Mouse (Mus musculus) MEL (cell line): ENCODE data around the gene Mgat5. TPM values are rescaled to one million over a fixed set of nuclear protein-coding genes. Genes with fewer than 3 reads are reported as not detected.
A peak's percentile ranks its signal among the peaks of the same experiment; 100 is the strongest.

ENCODE experiments used
- DNase-seq: peaks from one replicate; pipeline ENCODE4 v3.0.0; 2011; ENCODE audit warnings: low read depth, low spot score
- H3K27ac ChIP-seq: 2 replicates; pipeline ENCODE4 v1.5.1; 2012; ENCODE audit warnings: low read depth, mild to moderate bottlenecking, control low read depth, low read length, moderate library complexity; ENCODE audit not compliant: control insufficient read depth
- H3K27me3 ChIP-seq, 2 experiments: fragments of 150-350 bp in 1 of 2; sonication (generic) in 1 of 2; 2 replicates each; pipeline ENCODE4 v1.6.1; 2012; ENCODE audit warnings: low read length in 2 of 2, mild to moderate bottlenecking in 2 of 2, improper control_type of control experiment in 1 of 2, moderate library complexity in 1 of 2; ENCODE audit not compliant: insufficient read depth in 2 of 2, control insufficient read depth in 1 of 2
- H3K36me3 ChIP-seq, 2 experiments: 2 replicates each; pipeline ENCODE4 v1.6.1; 2012 to 2014; ENCODE audit warnings: low read length in 2 of 2, improper control_type of control experiment in 1 of 2, inconsistent platforms in 1 of 2, mild to moderate bottlenecking in 1 of 2; ENCODE audit not compliant: insufficient read depth in 2 of 2, control insufficient read depth in 1 of 2
- H3K4me1 ChIP-seq, 2 experiments: fragments of 150-350 bp in 1 of 2; sonication (generic) in 1 of 2; 2 replicates each; pipeline ENCODE4 v1.6.1; 2012; ENCODE audit warnings: low read length in 2 of 2, improper control_type of control experiment in 1 of 2, mild to moderate bottlenecking in 1 of 2; ENCODE audit not compliant: insufficient read depth in 2 of 2, control insufficient read depth in 1 of 2
- H3K4me3 ChIP-seq, 2 experiments: fragments of 150-350 bp in 1 of 2; sonication (generic) in 1 of 2; 2 replicates each; pipeline ENCODE4 v1.5.1; 2012; ENCODE audit warnings: low read depth in 2 of 2, low read length in 2 of 2, mild to moderate bottlenecking in 2 of 2, moderate library complexity in 2 of 2, control low read depth in 1 of 2, improper control_type of control experiment in 1 of 2; ENCODE audit not compliant: control insufficient read depth in 1 of 2, insufficient read depth in 1 of 2
- H3K79me2 ChIP-seq: 2 replicates; pipeline ENCODE4 v1.6.1; 2012; ENCODE audit warnings: mild to moderate bottlenecking, low read length, moderate library complexity; ENCODE audit not compliant: control insufficient read depth, poor library complexity, insufficient read depth
- H3K9ac ChIP-seq: 2 replicates; pipeline ENCODE4 v1.6.1; 2012; ENCODE audit warnings: low read depth, mild to moderate bottlenecking, control low read depth, low read length, moderate library complexity; ENCODE audit not compliant: control insufficient read depth, poor library complexity, severe bottlenecking
- H3K9me3 ChIP-seq: fragments of 150-350 bp; sonication (generic); replicated peaks from 2 replicates; pipeline ENCODE4 v1.6.1; 2012; ENCODE audit warnings: mild to moderate bottlenecking, low read length, improper control_type of control experiment, moderate library complexity; ENCODE audit not compliant: insufficient read depth
- BHLHE40 ChIP-seq: IDR thresholded peaks from 2 replicates; pipeline ENCODE4 v1.6.1; 2012; ENCODE audit warnings: low read depth, mild to moderate bottlenecking, inconsistent platforms, low read length, improper control_type of control experiment, borderline replicate concordance
- CHD2 ChIP-seq: IDR thresholded peaks from 2 replicates; pipeline ENCODE4 v1.6.1; 2011; ENCODE audit warnings: low read length, improper control_type of control experiment
- CTCF ChIP-seq, 3 experiments: IDR thresholded peaks in 2 of 3; conservative IDR thresholded peaks in 1 of 3; 2 replicates each; pipeline ENCODE4 v1.5.1; 2011 to 2012; ENCODE audit warnings: low read length in 3 of 3, low read depth in 2 of 3, mild to moderate bottlenecking in 2 of 3, improper control_type of control experiment in 1 of 3, inconsistent platforms in 1 of 3, mixed read lengths in 1 of 3, moderate library complexity in 1 of 3; ENCODE audit not compliant: control insufficient read depth in 1 of 3, insufficient read depth in 1 of 3, poor library complexity in 1 of 3, severe bottlenecking in 1 of 3
- ELF1 ChIP-seq: IDR thresholded peaks from 2 replicates; pipeline ENCODE4 v1.6.1; 2014; ENCODE audit warnings: low read depth, mild to moderate bottlenecking, inconsistent platforms, low read length, improper control_type of control experiment, moderate library complexity
- EP300 ChIP-seq, 2 experiments: IDR thresholded peaks; 2 replicates each; pipeline ENCODE4 v1.6.1; 2011; ENCODE audit warnings: improper control_type of control experiment in 2 of 2, low read length in 2 of 2, low read depth in 1 of 2, mild to moderate bottlenecking in 1 of 2
- ETS1 ChIP-seq: IDR thresholded peaks from 2 replicates; pipeline ENCODE4 v1.6.1; 2012; ENCODE audit warnings: low read depth, mild to moderate bottlenecking, inconsistent platforms, low read length, improper control_type of control experiment, moderate library complexity
- GABPA ChIP-seq: IDR thresholded peaks from 2 replicates; pipeline ENCODE4 v1.6.1; 2012; ENCODE audit warnings: low read depth, mild to moderate bottlenecking, inconsistent platforms, low read length, improper control_type of control experiment, moderate library complexity
- GATA1 ChIP-seq: IDR thresholded peaks from 2 replicates; pipeline ENCODE4 v1.6.1; 2011; ENCODE audit warnings: low read depth, low read length, improper control_type of control experiment
- HCFC1 ChIP-seq: IDR thresholded peaks from 2 replicates; pipeline ENCODE4 v1.6.1; 2012; ENCODE audit warnings: low read depth, mild to moderate bottlenecking, inconsistent platforms, low read length, improper control_type of control experiment, moderate library complexity
- KAT2A ChIP-seq: conservative IDR thresholded peaks from 2 replicates; pipeline ENCODE4 v1.6.1; 2012; ENCODE audit warnings: low read depth, low read length, improper control_type of control experiment, inconsistent platforms
- MAFK ChIP-seq: IDR thresholded peaks from 2 replicates; pipeline ENCODE4 v1.6.1; 2011; ENCODE audit warnings: low read depth, mild to moderate bottlenecking, low read length, improper control_type of control experiment, borderline replicate concordance
- MEF2A ChIP-seq: IDR thresholded peaks from 2 replicates; pipeline ENCODE4 v1.6.1; 2014; ENCODE audit warnings: low read depth, mild to moderate bottlenecking, inconsistent platforms, low read length, improper control_type of control experiment; ENCODE audit not compliant: poor library complexity, insufficient replicate concordance, severe bottlenecking; ENCODE audit errors: extremely low read depth
- MYC ChIP-seq: IDR thresholded peaks from 2 replicates; pipeline ENCODE4 v1.6.1; 2011; ENCODE audit warnings: low read depth, mild to moderate bottlenecking, low read length, improper control_type of control experiment, moderate library complexity
- NRF1 ChIP-seq: IDR thresholded peaks from 2 replicates; pipeline ENCODE4 v1.6.1; 2014; ENCODE audit warnings: low read depth, mild to moderate bottlenecking, inconsistent platforms, low read length, improper control_type of control experiment, moderate library complexity; ENCODE audit not compliant: poor library complexity, insufficient read depth, severe bottlenecking
- POLR2AphosphoS5 ChIP-seq: IDR thresholded peaks from 2 replicates; pipeline ENCODE4 v1.6.1; 2012; ENCODE audit warnings: low read depth, borderline replicate concordance, mild to moderate bottlenecking, inconsistent platforms, low read length, moderate library complexity, mixed read lengths
- RAD21 ChIP-seq: IDR thresholded peaks from 2 replicates; pipeline ENCODE4 v1.6.1; 2011; ENCODE audit warnings: mild to moderate bottlenecking, low read depth, low read length, improper control_type of control experiment
- RCOR1 ChIP-seq: IDR thresholded peaks from 2 replicates; pipeline ENCODE4 v1.6.1; 2012; ENCODE audit warnings: low read depth, mild to moderate bottlenecking, inconsistent platforms, low read length, improper control_type of control experiment
- SIN3A ChIP-seq: IDR thresholded peaks from 2 replicates; pipeline ENCODE4 v1.6.1; 2012; ENCODE audit warnings: low read length, improper control_type of control experiment, inconsistent platforms
- SMC3 ChIP-seq: IDR thresholded peaks from 2 replicates; pipeline ENCODE4 v1.6.1; 2011; ENCODE audit warnings: low read depth, low read length, improper control_type of control experiment
- TAL1 ChIP-seq: IDR thresholded peaks from 2 replicates; pipeline ENCODE4 v1.6.1; 2012; ENCODE audit warnings: mild to moderate bottlenecking, inconsistent platforms, low read length, moderate library complexity, mixed read lengths
- TBP ChIP-seq: IDR thresholded peaks from 2 replicates; pipeline ENCODE4 v1.8.0; 2011; ENCODE audit warnings: low read depth, low read length, improper control_type of control experiment
- UBTF ChIP-seq: IDR thresholded peaks from 2 replicates; pipeline ENCODE4 v1.6.1; 2012; ENCODE audit warnings: low read depth, mild to moderate bottlenecking, inconsistent platforms, low read length, improper control_type of control experiment, moderate library complexity, borderline replicate concordance; ENCODE audit not compliant: insufficient read depth
- USF2 ChIP-seq, 2 experiments: IDR thresholded peaks; 2 replicates each; pipeline ENCODE4 v1.6.1; 2011 to 2012; ENCODE audit warnings: improper control_type of control experiment in 2 of 2, low read length in 2 of 2, borderline replicate concordance in 1 of 2, inconsistent platforms in 1 of 2, low read depth in 1 of 2, mild to moderate bottlenecking in 1 of 2; ENCODE audit not compliant: insufficient read depth in 1 of 2
- ZC3H11A ChIP-seq: IDR thresholded peaks from 2 replicates; pipeline ENCODE4 v1.6.1; 2012; ENCODE audit warnings: low read depth, mild to moderate bottlenecking, inconsistent platforms, low read length, improper control_type of control experiment
- polyA plus RNA-seq, 2 experiments: library from polyadenylated mRNA; stranded (reverse) in 1 of 2; unstranded in 1 of 2; fragments of >175 nt in 1 of 2; fragments of >200 nt in 1 of 2; gene quantifications; 2 replicates each; pipeline versions ENCODE4 v1.2.1 to v1.2.4; 2012; ENCODE audit warnings: low replicate concordance in 2 of 2, low read depth in 1 of 2; ENCODE audit not compliant: insufficient read length in 2 of 2, insufficient read depth in 1 of 2, missing spikeins in 1 of 2
- total RNA-seq: library from RNA; depleted of rRNA; stranded (reverse); fragments of 300-350 nt; gene quantifications from 2 replicates; pipeline ENCODE4 v1.2.3, GENCODE M21; 2012

Mgat5 gene
- total and polyA plus RNA-seq, 3 experiments = 6.9 to 9.5 TPM; not detected in 1

DNA sequence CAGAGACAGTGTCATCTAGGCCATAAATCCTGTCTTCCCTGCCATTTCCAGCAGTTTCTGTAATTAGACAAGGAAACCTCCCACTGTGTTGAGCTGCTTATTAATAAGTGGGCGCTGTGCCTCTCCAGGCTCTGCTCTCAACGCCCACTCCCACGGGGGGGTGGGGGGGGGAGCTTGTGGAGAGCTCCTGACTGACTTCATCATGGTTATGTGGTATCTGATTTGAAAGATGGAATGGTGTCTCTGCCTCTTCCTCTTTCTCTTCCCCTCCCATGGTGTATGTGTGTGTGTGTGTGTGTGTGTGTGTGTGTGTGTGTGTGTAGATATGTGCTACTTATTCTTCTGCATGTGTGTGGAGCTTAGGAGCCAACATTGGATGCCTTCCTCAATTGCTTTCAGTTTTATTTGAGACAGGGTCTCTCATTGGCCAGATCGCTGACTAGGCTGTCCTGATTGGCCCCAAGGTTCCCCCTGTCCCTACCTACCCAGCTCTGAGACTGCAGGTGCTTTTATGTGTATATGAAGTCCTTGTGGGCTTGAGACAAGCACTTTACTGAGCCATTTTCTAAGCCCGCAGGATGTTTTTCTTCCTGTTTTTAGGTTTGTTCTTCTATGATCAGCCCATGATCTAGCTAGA, 117.5 kb downstream of the Mgat5 start (continued):
- TF ChIP-seq GABPA = no peak
- TF ChIP-seq KAT2A = no peak
- TF ChIP-seq MEF2A = no peak
- TF ChIP-seq TBP = no peak; the same call in 1 of the 2 replicates
- TF ChIP-seq ETS1 = peak; percentile 83
- peak; percentile 57; the same call in 1 of the 2 replicates for TF ChIP-seq GATA1
- peak; percentile 45; the same call in 1 of the 2 replicates for TF ChIP-seq ELF1
- TF ChIP-seq EP300 (IDR thresholded peaks at IDR 0.05; ENCODE audit: low read depth in 1 of 2, low read length in 2 of 2) = peak; percentile 60 to 67; a peak in 3 of 4 replicates
- no peak for TF ChIP-seq HCFC1
- no peak for TF ChIP-seq CTCF (IDR thresholded peaks at IDR 0.05 in 2 of 3, conservative IDR thresholded peaks at IDR 0.05 in 1 of 3; ENCODE audit: control insufficient read depth in 1 of 3, insufficient read depth in 1 of 3, low read depth in 2 of 3, low read length in 3 of 3, poor library complexity in 1 of 3, severe bottlenecking in 1 of 3)
- TF ChIP-seq UBTF = no peak
- TF ChIP-seq RCOR1 = peak; percentile 38; the same call in 1 of the 2 replicates
- no peak for TF ChIP-seq CHD2
- no peak for TF ChIP-seq TAL1

DNA sequence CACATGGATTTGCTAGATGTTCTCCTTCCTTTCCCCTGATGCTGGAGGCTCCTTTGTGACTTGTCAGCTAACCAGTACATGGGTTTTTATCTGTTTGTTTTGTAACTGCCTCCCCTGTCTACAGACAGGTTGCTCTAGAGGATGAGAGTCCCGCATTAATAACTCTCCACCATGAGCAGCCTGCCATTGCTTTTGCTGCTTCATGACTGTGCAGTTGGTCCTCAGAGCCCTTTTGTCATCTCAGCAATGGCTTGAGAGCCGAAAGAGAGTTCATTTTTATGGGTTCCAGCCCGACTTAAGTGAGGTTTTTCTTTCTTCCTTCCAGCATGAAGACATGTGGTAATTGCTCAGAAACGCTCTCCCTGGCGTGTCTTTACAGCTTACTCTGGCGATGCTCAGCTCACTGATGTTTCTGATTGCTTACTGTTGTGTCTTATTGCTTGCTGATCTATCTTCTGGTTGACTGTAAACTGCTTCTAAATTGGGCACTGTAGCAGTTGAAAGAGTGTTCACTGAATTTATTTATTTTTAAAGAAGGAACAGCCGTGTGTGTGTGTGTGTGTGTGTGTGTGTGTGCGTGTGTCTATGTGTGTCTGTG, 120.9 kb downstream of the Mgat5 start:
- Histone ChIP-seq H3K27me3 (no peaks in the 10 kb centered on the region), H3K4me1 (peaks cover 12 to 15% of the 10 kb centered on the region in 2 experiments), H3K9me3 (no peaks in the 10 kb centered on the region), H3K4me3 (no peak overlapping the region), H3K79me2 (no peaks in the 10 kb centered on the region), H3K27ac (no peak overlapping the region), H3K9ac (no peak overlapping the region), H3K36me3 (peaks cover 3 to 18% of the 10 kb centered on the region in 2 experiments)
- no peak for TF ChIP-seq ZC3H11A
- TF ChIP-seq RAD21 = no peak
- TF ChIP-seq GATA1 = no peak
- TF ChIP-seq CTCF (IDR thresholded peaks at IDR 0.05 in 2 of 3, conservative IDR thresholded peaks at IDR 0.05 in 1 of 3; ENCODE audit: control insufficient read depth in 1 of 3, insufficient read depth in 1 of 3, low read depth in 2 of 3, low read length in 3 of 3, poor library complexity in 1 of 3, severe bottlenecking in 1 of 3) = no peak
- TF ChIP-seq SIN3A = no peak
- no peak for TF ChIP-seq SMC3
- no peak for TF ChIP-seq USF2 (IDR thresholded peaks at IDR 0.05; ENCODE audit: borderline replicate concordance in 1 of 2, insufficient read depth in 1 of 2, low read depth in 1 of 2, low read length in 2 of 2)
- TF ChIP-seq HCFC1 = no peak
- TF ChIP-seq POLR2AphosphoS5 = no peak
- TF ChIP-seq BHLHE40 = no peak
- no peak for TF ChIP-seq ELF1
- TF ChIP-seq ETS1 = no peak
- TF ChIP-seq NRF1 = no peak
- TF ChIP-seq MAFK = no peak
- TF ChIP-seq GABPA = no peak
- TF ChIP-seq MYC = no peak
- TF ChIP-seq EP300 (IDR thresholded peaks at IDR 0.05; ENCODE audit: low read depth in 1 of 2, low read length in 2 of 2) = no peak
- TF ChIP-seq MEF2A = no peak
- DNase-seq = no peak
